Mouse (Mus musculus): ENCODE measurements around the gene Anapc11.
"Not testable (repeated sequence)": the region's sequence is repeated elsewhere in the genome, so short reads cannot be mapped to it uniquely, and the experiment has no call there.

Anapc11 gene

DNA sequence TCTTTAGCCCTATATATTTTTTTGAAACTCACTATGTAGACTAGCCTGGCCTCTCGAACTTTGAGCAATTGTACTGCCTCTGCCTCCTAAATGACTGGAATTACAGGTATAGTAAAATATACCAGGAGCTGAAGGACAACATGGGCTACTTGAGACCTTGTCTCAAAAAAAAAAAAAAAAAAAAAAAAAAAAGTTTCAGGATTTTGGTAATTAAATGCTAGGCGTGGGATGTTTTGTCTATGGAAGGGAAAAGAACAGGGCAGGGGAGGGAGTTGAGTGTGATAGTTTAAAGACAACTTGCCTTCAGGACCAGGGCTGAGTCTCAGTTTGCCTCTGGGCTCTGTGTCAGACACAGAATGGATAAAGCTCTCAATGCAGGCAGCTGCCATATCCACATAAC lies 23.2 kb upstream of the Anapc11 start:
- no peak for DNase-seq (ENCODE audit: low read depth, low spot score)

DNA sequence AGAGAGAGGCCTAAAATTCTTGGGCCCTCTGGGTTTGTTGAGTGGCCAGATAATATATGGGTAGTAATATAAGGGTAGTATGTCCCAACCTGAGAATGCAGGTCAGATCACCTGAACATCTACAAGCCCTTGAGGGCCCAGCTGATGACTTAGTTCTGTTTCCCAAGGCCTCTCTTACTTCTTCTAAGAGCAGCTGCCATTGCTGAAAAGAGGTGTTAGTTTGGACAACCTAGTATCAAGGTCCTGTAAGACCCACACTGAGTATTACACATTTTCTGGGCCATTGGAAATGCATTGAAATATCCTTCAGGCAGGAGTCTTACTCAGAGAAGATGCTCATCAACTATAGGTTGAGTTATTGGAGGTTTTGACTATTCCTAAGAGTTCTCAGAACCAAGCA lies 22.3 kb upstream of the Anapc11 start:
- DNase-seq (ENCODE audit: low read depth, low spot score), result peak; percentile 29

DNA sequence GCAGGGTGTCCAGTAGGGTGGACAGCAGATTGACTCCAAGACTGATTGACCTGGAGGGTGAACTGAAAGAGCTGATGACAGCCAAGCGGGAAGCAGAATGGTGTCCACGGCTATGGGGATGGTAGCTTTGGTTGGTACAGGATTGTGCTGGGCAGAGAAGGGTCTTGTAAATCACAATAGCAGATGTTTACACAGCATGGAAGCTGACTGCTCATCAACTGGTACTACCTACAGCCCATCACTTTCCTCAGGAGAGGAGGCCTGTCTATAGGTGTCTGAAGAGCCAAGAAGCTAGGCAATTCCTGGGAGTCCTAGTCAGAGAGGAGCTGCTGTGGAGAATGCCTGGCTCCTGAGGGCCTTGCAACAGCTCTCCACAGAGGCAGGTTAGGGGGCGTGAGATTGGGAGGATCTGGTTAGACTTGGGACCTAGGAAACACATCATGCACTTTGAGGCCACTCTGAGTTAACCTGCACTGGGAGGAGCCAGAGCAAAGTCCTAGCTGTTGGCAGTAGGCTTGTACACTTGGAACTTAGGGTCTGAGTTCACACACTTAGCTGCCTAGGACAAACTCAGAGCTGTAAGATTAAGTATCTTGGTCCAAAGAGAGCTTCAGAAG lies 21.7 kb upstream of the Anapc11 start:
- peak; percentile 21 for DNase-seq (ENCODE audit: low read depth, low spot score)

DNA sequence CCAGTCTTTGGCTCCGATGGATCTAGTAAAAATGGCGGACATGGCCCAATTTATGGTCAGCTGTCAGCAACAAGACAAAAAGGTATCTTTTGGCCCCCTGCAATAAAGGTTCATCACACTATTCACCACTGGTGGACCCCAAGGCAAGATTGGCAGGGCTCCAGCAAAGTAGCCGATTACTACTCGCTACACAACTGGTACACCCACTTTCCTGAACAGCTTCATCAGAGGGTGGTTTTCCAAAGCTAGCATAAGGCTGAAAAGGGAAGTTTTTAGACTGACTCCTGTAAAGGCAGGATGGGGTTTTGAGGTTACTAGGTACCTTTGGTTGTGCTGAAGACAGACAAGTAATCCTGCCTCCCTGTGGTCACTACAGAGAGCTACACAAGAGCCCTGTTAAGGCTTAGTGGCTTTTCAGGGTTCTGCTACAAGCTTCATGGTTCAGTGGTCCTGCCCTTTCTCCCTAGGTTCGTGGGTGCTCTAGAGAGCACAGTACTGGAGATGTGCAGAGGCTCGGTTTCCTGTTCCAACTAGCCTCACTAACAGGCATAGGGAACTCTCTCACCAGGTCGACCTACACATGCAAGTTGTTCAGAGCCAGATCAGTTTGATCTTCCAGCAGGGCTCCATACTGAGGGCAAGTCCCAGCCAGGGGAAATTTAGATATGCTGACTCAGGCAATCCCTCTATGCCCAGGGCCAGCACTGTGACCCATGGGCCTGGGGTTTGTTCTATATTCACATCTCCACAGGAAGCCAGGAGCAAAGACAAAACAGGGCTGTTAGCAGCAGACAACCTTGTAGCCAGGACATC lies 20.8 kb upstream of the Anapc11 start:
- DNase-seq (ENCODE audit: low read depth, low spot score), result peak; percentile 69

DNA sequence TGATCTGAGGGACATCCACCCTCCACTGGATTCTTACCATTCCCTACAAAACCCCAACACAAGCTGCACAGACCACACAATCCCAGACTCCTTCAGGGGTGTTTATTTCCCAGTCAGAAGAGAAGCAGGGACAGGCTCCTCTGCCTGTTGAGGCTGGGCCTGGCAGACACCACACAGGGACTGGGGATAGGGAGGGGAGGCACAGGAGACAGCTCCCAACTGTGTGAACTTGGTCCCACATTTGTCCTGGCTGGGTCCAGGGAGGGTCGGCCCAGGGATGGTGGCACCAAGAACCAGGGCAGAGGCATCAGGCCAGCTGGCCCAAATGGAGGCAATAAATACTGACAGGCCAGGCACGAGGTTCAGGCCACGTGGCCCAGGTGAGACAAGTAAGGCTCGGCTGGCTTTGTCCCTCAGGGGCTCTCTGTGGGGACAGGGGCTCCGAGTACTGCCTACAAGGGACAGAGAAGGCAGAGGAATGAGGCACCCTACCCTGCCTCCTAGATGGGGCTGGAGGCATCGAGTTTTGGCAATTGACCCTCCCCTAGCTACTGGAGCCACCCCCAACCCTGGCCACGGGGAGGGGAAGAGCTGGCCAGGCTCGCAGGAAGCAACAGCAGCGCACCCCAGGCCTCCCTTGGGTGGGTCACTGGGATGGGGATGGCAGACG lies 20.1 kb upstream of the Anapc11 start:
- DNase-seq (ENCODE audit: low read depth, low spot score), result no peak

DNA sequence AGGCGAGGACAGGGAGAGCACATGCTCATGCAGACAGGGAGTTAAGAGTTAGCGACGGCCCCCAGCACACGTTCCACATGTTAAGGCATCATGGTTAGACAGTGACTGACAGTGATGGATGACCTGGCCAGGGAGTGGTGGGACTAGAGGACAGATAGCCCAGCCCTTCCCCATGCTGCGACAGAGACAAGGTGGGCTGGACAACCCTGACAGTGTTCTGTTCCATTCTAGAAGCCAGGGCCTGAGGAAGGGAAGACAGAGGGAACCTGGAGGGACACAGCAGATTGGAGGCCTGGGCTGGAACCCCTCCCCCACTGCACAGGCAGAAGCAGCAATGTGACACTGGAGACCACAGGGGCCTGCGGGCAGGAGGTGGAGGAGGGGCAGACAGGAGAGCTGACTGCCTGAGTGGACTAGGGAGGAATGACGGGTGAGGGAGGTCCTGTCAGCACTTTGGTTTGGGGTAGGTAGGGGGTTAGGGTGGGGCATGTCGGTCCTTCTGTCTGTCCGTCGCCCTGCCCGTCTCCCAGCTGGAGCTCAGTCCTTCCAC lies 19.5 kb upstream of the Anapc11 start:
- DNase-seq (ENCODE audit: low read depth, low spot score), result no peak

DNA sequence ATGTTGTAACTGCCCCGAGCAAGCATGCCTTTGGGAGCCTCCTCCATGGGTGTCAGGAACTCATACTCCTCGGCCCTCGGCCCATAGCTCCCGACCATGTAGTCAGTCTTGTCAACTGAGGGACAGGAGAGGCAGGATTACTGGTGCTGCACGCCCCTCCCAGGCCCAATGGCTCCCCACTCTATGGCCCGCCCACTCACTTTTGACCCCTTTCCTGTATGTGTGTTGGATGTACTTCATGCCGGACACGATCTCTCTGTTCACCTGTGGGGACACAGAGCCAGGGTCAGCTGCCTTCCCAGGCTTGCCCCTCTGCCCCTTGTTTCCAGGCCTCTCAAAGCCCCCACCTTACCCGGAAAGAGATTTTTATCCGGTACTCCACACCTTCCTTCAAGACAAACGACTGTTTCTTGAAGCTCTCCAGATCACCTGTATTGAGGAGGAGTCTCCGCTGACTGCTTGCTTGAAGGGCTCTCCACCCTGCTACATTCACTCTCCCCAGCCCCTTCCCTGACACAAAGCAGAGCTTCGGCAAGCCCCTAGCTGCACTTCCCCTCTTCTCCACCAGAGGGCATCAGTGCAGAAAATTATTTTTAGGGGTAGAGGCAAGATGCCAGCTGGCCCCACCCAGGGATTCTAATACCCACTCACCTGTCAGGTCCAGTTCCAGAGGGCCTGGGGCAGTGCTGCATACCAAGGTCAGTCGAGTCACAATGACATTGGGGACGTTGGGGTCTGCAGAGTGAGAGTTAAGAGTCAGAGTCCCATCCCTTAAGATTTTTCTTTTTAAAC lies 18.7 kb upstream of the Anapc11 start:
- peak; percentile 84 for DNase-seq (ENCODE audit: low read depth, low spot score)

DNA sequence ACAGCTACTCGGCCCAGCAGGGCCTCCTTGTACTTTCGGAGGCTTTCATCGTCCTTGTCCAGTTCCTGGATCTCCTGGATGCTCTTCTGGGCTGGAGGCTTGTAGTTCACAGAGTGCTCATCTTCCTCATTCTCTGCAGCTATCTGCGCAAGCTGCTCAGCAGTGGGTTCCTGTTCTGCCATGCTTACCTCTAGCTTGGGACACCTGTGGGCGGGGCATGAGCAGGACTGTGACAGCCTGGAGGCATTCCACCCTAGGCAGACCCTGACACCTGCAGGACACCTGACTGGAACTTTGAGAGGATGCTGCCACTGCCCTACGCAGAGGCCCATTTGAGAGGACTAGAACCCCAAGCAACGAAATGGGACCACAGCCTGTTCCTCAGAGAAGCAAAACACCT lies 18.0 kb upstream of the Anapc11 start:
- DNase-seq (ENCODE audit: low read depth, low spot score), result peak; percentile 70

DNA sequence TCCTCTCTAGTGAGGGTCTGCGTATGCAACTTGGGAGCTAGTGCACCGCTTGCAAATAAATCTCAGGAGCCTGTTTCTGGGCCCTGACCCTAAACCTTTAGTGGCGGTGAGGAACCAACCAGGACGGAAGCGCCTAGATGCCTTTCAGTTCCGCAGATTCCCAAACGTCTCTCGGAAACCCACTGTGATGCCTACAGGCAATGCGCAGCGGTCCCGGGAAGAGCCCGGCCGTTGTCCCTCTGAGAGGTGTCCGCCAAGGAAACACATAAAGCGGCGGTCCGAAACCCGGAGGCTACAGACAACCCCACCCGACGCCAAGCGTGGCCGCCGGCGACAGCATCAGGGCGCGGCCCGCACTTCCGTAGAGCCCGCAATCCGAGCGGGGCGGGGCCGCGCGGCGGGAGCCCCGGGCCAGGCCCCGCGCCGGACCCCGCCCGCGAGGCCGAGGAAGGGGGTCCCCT lies 17.3 kb upstream of the Anapc11 start:
- DNase-seq (ENCODE audit: low read depth, low spot score), result peak; percentile 58

DNA sequence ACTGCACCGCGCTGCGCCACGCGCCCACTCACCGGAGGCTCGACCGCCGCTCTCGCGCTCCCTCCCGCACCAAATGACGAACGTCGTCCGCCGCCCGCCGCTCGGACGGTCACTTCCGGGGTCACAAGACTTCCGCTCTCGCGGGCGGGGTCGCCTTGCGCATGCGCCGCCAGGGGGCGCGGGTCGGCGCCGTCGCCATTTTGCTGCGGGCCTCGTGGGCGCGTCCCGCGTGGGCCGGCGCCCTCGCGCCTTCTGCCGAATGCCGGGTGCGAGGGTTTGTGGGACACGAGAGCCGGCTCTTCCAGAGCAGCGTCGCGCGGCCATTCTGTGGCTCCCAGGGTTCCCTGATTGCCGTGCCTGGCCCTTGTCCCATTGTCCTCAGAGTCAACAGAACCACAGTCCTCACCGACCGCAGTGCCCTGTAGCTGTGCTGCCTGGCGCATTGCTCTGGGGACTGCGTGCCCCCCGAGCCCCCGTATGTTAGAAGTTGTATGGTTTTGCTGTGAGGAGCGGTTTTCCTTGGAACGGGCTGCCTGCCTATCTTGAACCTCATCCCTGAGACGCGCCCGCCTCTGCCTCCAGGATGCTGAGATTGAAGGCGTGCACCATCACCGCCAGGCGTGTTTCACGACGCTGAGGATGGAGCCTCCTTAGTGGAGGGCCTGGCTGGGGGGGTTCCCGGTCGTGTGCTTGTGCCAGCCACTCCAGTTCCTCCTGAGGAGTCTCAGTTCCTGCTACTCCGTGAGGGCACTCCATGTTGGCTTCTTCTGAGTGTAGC lies 16.5 kb upstream of the Anapc11 start, which contains the start of gene Arhgdia:
Gene Arhgdia (minus strand): TSS at position 135 of the 778 bp plus-strand sequence.
- DNase-seq (ENCODE audit: low read depth, low spot score), result peak; percentile 91

DNA sequence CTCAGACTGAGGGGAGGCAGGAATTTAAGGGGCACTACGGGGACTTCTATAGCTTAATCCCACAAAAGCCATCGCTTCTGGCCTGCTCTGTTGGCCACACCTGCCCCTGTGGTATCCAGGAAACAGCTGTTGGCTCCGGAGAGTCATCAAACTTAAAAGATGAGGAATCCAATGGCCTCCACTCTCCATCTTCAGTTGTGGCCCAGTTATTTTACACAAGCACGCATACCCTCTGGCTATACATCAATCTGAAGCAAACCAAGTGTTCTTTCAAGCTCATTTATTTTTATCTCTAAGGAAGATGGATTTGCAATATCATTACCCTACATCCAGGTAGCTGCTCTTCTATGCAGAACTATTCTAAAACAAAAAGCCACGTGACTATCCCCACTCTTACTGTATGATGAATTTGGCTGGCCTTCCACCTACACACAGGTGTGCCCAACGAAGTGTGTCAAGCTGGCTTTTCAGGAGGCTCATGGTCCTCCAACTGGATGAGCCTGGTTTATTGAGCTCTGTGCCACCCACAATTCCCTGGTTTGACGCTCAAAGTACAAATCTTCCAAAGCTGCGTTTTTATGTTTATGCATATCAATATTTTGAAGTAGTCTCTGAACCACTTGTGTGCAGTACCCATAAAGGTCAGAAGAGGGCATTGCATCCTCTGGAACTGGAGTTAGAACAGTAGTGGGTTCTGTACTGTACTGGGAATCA lies 15.8 kb upstream of the Anapc11 start:
- DNase-seq (ENCODE audit: low read depth, low spot score), result peak; percentile 86

DNA sequence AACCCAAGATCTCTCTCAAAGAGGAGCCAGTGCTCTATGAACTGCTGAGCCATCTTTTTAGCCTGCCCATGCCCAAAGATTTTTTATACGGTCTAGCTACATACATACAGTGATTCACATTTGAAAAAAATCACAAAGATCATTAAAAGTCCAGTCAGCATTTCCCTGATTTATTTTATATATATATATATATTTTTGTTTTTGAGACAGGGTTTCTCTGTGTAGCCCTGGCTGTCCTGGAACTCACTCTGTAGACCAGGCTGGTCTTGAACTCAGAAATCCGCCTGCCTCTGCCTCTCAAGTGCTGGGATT lies 15.3 kb upstream of the Anapc11 start:
- not testable (repeated sequence) for DNase-seq (ENCODE audit: low read depth, low spot score)

DNA sequence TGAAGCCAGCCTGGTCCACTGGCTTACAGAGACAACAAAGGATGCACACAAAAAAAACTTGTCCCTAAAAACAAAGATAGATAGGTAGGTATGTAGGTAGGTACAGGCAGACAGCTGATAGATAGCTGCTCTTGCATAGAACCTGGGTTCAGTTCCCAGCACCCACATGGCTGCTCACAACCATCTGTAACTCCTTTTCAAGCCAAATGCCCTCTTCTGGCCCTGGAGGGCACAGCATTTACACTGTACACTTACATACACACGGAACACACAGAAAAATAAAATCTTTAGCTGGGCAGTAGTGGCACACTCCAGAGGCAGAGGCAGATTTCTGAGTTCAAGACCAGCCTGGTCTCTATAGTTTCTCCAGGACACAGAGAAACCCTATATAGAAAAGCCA lies 14.3 kb upstream of the Anapc11 start:
- DNase-seq (ENCODE audit: low read depth, low spot score), result peak; percentile 26

DNA sequence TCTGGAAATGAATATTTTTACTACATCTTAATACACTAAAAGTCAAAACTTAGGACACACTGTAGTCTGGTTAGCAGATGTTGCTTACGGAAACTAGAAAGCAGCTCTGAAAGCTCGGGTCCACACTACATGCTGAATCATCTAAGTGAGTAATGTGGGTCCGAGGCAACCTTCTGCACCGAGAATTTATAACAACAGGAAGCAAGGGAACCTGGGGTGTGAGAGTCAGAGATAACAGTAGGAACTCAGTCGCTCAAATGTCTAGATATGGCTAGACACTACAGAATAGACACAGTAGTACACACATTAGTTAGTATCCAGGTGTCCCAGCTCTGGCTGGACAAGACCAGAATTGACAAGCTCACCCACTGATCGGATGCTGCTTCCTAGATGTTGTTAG lies 9.7 kb upstream of the Anapc11 start:
- no peak for DNase-seq (ENCODE audit: low read depth, low spot score)

DNA sequence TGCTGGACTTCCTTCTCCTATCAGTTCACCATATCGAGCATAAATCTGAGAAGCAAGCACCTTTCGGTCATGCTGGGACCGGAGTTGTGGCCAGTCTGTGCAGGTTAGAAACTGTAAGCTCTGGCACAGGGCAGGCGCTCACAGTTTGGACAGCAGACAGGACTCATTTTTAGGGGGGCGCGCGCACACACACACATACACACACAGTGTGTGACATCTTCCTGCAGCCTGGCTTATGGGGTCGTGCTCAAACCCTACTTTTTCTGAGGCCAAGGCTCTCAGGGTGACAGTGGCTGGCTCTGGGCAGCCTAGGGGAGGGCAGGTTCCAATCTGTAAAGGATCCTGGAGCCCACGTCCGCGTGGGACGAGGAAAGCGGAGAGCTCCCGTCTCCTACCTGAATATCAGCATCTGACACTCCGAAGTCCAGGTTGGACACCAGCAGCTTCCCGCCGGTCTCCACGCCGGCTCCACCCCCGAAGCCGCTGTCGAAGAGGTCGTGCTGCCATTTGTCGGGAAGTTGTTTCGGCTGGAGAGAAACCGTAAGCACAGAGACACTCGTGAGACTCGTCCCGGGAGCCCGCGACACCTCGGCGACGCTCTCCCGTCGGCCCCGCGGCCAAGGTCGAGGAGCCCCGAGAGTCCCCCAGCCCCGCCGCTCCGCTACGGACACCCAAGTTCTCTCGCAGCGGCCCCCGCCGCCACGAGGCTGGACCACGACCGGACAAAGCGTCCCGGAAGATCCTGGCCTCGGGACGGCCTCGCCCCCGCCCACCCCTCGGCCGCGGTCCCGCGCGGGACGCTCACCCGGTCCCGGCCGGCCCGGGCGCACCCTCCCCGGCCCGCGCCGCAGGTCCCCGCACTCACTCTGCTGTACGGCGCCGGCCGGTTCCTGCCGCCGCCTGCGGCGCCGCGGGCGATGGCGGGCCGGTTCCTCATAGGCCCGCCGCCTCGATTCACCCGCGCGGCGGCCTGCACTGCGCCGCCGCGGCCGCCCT lies 683 bp upstream of the Anapc11 start:
- DNase-seq (ENCODE audit: low read depth, low spot score), result peak; percentile 59

DNA sequence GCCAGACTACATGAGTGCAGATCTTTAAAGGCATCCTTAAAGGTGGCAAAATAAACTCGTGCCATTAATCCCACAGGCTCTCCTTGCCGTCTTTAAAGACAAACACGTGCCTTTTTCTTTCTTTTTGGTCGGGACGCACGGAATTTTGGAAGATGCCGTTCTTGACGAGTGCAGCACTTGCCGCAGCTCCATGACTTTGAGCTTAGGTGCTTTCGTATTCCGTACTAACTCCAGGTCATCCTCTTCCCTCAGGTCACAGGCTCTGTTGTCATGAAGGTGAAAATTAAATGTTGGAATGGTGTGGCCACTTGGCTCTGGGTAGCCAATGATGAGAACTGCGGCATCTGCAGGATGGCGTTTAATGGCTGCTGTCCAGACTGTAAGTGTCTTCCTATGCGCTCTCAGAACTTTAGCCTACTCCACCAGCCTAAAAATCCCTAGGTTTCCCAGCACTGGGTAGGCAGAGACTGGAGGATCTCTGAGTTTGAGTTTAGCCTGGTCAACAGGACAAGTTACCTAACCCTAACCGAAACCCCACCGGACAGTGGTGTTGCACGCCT lies 849 bp downstream of the Anapc11 start:
- peak; percentile 49 for DNase-seq (ENCODE audit: low read depth, low spot score)

DNA sequence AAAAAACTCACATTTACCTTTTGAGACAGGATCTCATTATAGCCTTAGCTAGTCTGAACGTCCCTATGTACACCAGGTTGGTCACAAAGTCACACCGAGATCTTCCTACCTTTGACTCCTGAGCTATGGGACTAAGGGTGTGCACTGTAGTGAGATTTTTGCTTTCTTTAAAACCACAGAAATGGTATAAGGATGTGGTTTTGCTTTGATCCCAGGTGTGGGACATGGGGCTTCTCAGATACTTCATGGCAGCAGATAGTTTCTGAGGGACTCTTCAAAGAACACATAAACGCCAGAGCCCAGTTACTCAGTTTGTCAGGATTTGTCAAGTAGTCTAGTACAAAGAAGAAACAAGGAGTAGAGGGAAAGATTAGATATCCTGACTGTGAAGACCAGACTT lies 2.5 kb downstream of the Anapc11 start:
- DNase-seq (ENCODE audit: low read depth, low spot score), result no peak

DNA sequence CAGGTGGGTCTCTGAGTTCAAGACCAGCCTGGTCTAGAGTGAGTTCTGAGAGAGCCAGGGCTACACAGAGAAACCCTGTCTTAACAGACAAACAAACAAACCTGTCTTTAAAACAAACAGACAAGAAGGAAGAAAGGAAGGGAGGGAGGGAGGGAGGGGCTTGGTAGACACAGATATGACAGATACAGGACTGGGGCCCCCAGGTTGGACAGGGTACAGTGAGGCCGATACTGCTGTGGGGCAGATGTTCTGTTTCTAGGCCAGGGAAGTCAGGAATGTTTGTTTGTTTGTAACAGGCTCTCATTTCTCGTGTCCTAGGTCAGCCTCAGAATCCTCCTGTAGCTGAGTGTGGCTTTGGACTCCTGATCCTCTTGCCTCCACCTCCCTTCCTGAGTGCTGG lies 5.3 kb downstream of the Anapc11 start:
- DNase-seq (ENCODE audit: low read depth, low spot score), result no peak

DNA sequence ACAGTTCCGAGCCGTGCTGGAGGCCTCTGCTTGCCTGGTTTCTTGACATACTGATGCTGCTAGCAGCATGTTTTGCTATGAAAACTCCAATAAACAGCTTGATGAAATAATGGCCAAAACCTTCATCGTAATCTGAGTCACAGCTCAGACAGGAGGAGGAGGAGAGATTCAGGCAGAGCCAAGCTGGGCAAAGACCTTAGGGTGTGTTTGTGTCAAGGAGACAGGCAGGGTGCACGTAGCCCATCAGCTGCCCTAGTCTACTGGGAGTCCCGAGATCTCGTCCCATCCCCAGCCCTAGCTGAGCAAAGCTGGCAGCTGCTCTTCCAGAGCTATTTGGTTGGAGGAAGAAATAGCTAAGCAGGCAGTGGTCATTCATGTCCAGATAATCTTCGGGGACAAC lies 7.4 kb downstream of the Anapc11 start:
- no peak for DNase-seq (ENCODE audit: low read depth, low spot score)
